ENCODE assay signal across 7 mouse cellular contexts in genomic region chr8:45975126-45975836, GRCm38 (mm10). TPM values are rescaled to one million over a fixed set of nuclear protein-coding genes. Genes with fewer than 3 reads are reported as not detected.
DNase-seq lines count a peak whose midpoint lies in the region; ATAC-seq lines count a peak whose summit lies in the region.

Gene 1700029J07Rik (minus strand): TSS chr8:45975252.
Gene Ufsp2 (plus strand): TSS chr8:45975528.

- peak; percentile 96 for DNase-seq in adrenal gland, adult 2 months
- peak; percentile 95 for DNase-seq in embryo, embryonic 11.5 days (ENCODE audit: low read depth, low spot score)
- peak; percentile 94 to 95 for DNase-seq in gastrocnemius, postnatal 36 days
- DNase-seq in left cerebral cortex, postnatal 25 days (ENCODE audit: low spot score in 2 of 2): peak; percentile 99 to 100
- DNase-seq in midbrain, embryonic 10.5 days (ENCODE audit: low spot score): peak; percentile 98
- DNase-seq in right cerebral cortex, postnatal 4 days: peak; percentile 98

- no peaks in the 10 kb centered on the region for H3K9me3 ChIP-seq in intestine, embryonic 15.5 days
- peaks cover 12% of the 10 kb centered on the region for H3K9me3 ChIP-seq in midbrain, embryonic 10.5 days (replicated peaks)

- H3K27me3 ChIP-seq in intestine, embryonic 15.5 days (replicated peaks): no peaks in the 10 kb centered on the region
- H3K27me3 ChIP-seq in midbrain, embryonic 10.5 days (ENCODE audit: low read depth, poor library complexity, severe bottlenecking): no peaks in the 10 kb centered on the region

- H3K4me3 ChIP-seq in intestine, embryonic 15.5 days (replicated peaks): peak within 1 kb of the TSS; percentile 54
- H3K4me3 ChIP-seq in midbrain, embryonic 10.5 days: peak within 1 kb of the TSS; percentile 73

- under 1% methylated on average over 57 of the region's 57 CpGs for WGBS in intestine, embryonic 15.5 days
- WGBS in midbrain, embryonic 10.5 days: under 1% methylated on average over 57 of the region's 57 CpGs

- H3K9ac ChIP-seq in intestine, embryonic 15.5 days: peak within 1 kb of the TSS; percentile 62

- H3K4me2 ChIP-seq in intestine, embryonic 15.5 days (replicated peaks): peak within 1 kb of the TSS; percentile 70

- peak within 1 kb of the TSS; percentile 77 for H3K27ac ChIP-seq in intestine, embryonic 15.5 days
- peak within 1 kb of the TSS; percentile 90 for H3K27ac ChIP-seq in midbrain, embryonic 10.5 days (replicated peaks)

- peak; percentile 98 for ATAC-seq in intestine, embryonic 15.5 days

- 0 out of 2 replicates have a peak, but pooled peaks cover 7% of the 10 kb centered on the region for H3K4me1 ChIP-seq in intestine, embryonic 15.5 days (replicated peaks)
- peaks cover 20% of the 10 kb centered on the region for H3K4me1 ChIP-seq in midbrain, embryonic 10.5 days

- 0 out of 2 replicates have a peak, but pooled peaks cover 7% of the 10 kb centered on the region for H3K36me3 ChIP-seq in intestine, embryonic 15.5 days
- peaks cover 28% of the 10 kb centered on the region for H3K36me3 ChIP-seq in midbrain, embryonic 10.5 days

- intact Hi-C loops in gastrocnemius, postnatal 36 days (cut with DNase I): no loop called here
- intact Hi-C loops in left cerebral cortex, postnatal 25 days (cut with DNase I): loop anchor here (10.0 kb wide), 1 partner anchor 180 kb away; the partner anchor contains the start of genes Cfap97 and Snx25

RNA-seq across cellular contexts. Expression of gene 1700029J07Rik, which starts in this region (rescaled TPM):
- 1 to 10 TPM; 1.7 to 3.0 TPM for total RNA-seq in adrenal gland, adult 2 months (2021)
- polyA plus RNA-seq in adrenal gland, adult 2 months (2012; rRNA removed): 0.57 and 0.60 TPM in 2 replicates
- total RNA-seq in gastrocnemius, postnatal 36 days (2021): under 1 TPM; 0.27 to 0.31 TPM
- polyA plus RNA-seq in intestine, embryonic 15.5 days (2015; fragmentation: Nextera tagmentation; extraction: Ambion mirVana): 2.7 and 2.9 TPM in 2 replicates
- total RNA-seq in left cerebral cortex, postnatal 25 days (2021): 1 to 10 TPM; 1.7 to 2.7 TPM
- 3.2 and 3.3 TPM in 2 replicates for polyA plus RNA-seq in midbrain, embryonic 10.5 days (2016; fragmentation: Nextera tagmentation; extraction: Ambion mirVana)

RNA-seq across cellular contexts. Expression of gene Ufsp2, which starts in this region (rescaled TPM):
- total RNA-seq in adrenal gland, adult 2 months (2021): 10 to 100 TPM; 56.5 to 56.6 TPM
- 3.2 and 6.2 TPM in 2 replicates for polyA plus RNA-seq in adrenal gland, adult 2 months (2012; rRNA removed)
- 10 to 100 TPM; 34.8 to 39.5 TPM for total RNA-seq in gastrocnemius, postnatal 36 days (2021)
- 87.1 and 88.5 TPM in 2 replicates for polyA plus RNA-seq in intestine, embryonic 15.5 days (2015; fragmentation: Nextera tagmentation; extraction: Ambion mirVana)
- 10 to 100 TPM; 50.8 to 57.1 TPM for total RNA-seq in left cerebral cortex, postnatal 25 days (2021)
- polyA plus RNA-seq in midbrain, embryonic 10.5 days (2016; fragmentation: Nextera tagmentation; extraction: Ambion mirVana): 60.7 and 62.2 TPM in 2 replicates

Comparison
In these comparisons a context has a peak if more than half of its experiments do, and no peak if none do; other contexts are left out.
1. Peak in every context shown above with its lines: DNase-seq, ATAC-seq, H3K4me3 ChIP-seq and H3K27ac ChIP-seq.